Mouse (Mus musculus): ENCODE data around the gene Enpp7. TPM values are rescaled to one million over a fixed set of nuclear protein-coding genes. Genes with fewer than 3 reads are reported as not detected.

The Enpp7 gene
- polyA plus RNA-seq (2012; rRNA removed): 0.08 TPM in 1 of 2 replicates, not detected in the other

- DNase-seq (ENCODE audit: low spot score): no peak
Observed at GRCm38 (mm10) chr11:118987999-118988398, at the start of gene Enpp7. Enpp7 (plus strand) TSS chr11:118988188.

DNA sequence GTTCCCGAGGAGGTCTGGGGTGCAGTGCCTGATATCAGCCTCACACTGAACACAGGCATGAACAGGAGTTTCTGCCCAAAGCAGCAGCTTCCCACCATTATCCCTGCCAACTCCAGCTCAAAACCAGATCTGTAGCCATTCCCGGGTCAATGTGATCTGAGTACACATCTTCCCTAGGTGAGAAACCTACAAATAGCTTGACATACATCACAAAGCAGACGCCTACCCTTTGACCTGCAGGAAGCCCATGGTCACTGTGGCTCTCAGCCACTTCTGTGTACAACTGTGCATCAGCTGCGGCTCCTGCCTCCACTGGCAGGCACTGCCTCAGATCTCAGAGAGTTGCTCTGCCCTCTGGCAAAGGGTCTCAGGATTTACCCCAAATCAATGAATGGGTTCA, 48.3 kb upstream of the Enpp7 start:
- DNase-seq (ENCODE audit: low spot score): no peak

DNA sequence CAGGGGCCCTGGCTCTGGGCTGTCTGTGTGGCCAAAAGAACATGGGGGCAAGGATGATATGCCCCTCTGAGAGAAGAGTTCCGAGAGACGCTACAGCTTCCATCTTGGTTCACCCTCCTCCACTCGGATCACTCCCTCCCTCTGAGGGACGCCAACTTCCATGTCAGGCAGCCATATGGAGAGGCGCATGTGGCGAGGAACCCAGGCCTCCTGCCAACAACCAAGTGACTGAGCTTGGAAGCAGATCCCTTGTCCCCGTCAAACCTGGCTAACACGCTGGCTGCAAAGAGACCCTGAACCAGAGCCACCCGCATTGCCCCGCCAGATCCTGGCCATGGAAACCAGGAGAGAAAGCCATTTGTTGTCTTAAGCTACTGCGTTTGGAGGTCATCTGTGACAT, 47.4 kb upstream of the Enpp7 start:
- DNase-seq (ENCODE audit: low spot score): no peak

- no peak for DNase-seq (ENCODE audit: low spot score)
Observed at GRCm38 (mm10) chr11:118941268-118941667, 46.7 kb upstream of the Enpp7 start.

DNA sequence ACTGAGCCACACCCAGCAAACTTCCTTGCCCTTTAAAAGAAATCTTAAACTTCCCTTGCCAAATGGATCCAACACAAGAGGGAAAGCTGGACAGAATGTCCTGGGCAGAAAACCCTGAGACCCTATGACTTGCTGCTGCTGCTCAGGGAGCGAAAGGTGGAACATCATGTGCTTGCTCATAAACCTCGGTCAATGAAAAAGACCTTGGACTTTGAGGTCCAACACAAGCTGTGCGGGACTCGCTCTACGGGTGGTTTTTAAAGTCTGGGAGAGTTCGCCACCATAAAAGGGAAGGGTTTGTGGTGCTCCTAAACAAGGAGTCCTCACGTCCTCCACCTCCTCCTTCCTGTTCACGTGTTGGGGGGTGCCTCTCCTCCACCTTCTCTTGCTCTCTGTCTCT, 42.1 kb upstream of the Enpp7 start:
- DNase-seq (ENCODE audit: low spot score): no peak

- DNase-seq (ENCODE audit: low spot score): no peak
Observed at GRCm38 (mm10) chr11:118955016-118955415, 33.0 kb upstream of the Enpp7 start.

GRCm38 (mm10) chr11:118957070-118957471, 30.9 kb upstream of the Enpp7 start:
- no peak for DNase-seq (ENCODE audit: low spot score)

DNA sequence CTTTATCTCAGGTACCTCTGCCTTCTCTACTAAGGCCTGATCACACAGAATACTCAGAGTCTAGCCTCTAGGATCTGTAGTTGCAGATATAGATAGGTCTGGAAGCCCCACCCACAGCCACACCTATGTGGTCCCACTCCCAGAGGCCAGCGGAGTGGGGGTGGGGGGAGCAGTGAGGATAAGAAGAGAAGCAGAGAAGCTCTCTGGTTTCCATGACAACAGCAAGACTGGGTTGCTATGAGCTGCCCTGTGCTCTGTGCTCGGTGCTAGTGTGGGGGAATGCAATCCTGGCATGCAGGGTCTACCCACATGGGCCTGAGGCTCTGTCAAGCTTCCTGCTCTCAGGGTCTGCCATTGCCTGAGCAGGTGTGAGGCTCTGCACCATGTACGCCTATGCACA, 27.3 kb upstream of the Enpp7 start:
- no peak for DNase-seq (ENCODE audit: low spot score)

GRCm38 (mm10) chr11:118962478-118962877, 25.5 kb upstream of the Enpp7 start:
- DNase-seq (ENCODE audit: low spot score): no peak

DNA sequence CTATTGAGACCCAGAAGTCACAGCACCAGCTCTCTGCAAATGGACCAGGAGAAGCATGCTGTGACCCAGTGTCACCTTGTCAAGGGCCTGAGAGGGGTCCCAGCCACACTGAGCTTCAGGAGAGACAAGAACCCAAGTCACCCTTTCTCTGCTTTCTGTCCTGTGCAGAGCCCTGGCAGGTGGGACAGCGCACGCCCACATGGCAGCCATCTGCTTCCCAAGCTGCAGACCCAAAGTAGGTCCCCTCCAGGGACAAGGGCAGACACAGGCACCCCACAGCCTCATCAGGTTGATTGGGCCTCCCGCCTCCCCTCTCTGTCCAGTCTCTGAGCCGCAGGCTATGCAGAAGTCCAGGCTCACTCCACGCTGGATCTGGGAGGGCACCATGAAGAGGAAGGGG, 24.1 kb upstream of the Enpp7 start:
- DNase-seq (ENCODE audit: low spot score): no peak

DNA sequence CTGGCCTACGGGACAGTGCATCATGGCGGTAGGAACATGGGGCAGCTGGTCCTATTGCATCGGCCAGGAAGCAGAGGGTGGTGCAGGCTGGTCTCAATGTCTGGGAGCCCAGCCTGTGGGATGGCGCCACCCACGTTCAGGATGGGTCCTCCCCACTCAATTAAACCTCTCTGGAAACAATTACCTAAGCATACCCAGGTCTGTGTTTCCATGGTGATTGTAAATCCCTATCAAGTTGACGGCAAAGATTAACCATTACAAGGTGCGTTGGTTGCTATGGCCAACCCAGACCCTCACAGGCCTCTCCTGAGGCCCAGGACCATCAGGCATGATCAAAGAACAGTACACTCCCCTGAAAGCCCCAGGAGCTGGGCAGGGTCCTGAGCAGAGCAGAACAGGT, 22.9 kb upstream of the Enpp7 start:
- DNase-seq (ENCODE audit: low spot score): no peak

- DNase-seq (ENCODE audit: low spot score): no peak
Observed at GRCm38 (mm10) chr11:118971470-118972034, 16.4 kb upstream of the Enpp7 start.

DNA sequence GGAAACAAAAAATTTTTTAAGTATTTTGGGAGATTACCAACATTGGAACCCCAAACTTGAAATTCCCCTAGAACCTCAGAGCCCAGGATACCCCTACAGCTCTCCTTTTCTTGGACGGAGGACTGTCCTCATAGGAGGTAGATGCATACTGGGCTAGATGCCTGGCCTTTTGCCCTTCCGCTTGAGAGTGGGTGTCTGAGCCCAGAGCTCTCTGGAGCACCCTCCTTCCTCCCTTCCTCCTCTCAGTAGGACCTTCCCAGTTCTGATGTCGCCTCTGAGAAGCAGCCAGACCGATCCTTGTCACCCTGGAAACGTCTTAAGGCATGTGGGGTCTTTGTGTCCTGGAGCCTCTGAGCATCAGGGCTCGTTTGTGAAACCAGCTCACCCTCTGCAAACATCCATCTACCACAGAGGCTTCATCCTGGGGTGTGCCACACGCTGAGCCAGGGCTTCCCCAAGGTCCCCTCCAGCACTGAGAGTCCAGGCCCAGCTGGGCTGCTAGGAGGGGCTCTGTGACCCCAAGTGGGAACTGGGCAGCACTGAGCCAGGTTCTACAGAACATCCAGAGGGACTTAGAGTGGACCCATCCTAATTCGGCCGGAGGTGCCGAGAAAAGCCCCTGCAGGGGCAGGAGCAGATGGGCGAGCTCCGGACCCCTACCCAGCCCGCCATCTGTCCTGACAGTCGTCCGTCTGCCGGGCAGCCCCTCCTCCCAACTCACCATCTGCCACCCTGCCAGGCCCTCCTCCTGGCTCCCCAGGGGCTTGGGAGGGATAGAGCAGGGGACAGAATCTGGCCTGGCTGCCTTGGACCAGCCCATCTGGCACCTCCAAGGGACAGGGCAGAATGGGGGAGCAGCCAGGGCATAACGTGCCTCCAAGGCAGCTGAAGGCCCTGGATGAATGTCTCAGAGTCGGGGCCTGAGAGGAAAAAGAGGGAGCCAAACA, 15.3 kb upstream of the Enpp7 start:
- DNase-seq (ENCODE audit: low spot score): no peak

DNA sequence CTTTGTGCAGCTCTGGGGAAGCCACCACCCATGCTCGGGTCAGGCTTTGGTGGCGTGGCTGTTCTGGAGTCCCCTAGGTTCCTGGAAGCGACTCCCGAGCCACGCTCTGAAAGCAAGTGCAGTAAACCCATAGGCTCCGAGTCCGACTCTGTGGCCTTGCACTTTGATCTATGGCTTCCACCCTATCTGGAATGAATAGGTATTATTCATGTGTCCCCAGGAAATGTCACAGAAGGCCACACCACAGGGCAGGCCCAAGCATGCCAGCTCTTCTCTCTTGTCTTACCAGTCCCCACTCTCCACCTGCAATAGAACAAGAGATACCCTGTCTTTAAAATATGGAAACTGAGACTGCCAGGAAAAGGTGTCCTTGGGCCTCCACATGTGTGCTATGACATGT, 13.6 kb upstream of the Enpp7 start:
- DNase-seq (ENCODE audit: low spot score): no peak

DNA sequence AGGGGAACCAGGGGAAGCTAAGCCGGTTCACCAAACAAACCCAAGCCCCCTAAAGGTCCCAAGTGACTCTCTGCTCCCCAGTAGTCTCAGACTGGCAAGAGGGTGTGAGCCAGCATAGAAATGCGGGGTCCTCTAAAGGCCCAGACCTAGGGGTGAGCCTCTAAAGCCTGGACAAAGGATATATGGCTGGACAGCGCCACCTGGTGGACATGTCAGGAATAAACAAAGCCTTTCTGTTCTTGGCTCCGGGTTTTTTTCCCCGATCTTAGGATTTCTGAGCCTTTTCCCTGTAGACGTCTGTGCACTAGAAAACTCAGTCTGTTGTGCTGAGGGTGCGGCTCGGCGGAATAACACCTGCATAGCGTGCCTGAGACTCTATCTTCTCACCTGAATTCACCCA, 12.6 kb upstream of the Enpp7 start:
- DNase-seq (ENCODE audit: low spot score): no peak

DNA sequence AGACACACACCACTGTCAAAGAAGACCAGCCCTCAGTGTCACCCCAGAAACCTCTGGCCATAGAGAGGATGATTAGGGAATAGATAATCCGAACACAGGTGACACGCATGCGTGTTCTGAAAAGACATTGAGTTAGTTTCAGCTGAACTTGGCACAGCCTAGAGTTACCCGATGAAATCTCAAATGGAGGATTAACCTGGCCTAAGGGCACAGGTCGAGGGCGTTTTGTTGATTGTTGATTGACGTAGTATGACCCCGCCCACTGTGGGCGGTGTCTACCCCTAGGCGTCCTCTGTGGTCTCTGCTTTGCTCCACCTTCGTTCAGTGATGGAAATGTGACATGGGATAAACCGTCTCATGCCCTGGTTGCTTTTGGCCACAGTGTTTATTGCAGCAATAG, 12.1 kb upstream of the Enpp7 start:
- no peak for DNase-seq (ENCODE audit: low spot score)

- DNase-seq (ENCODE audit: low spot score): no peak
Observed at GRCm38 (mm10) chr11:118980388-118980787, 7.6 kb upstream of the Enpp7 start.

- DNase-seq (ENCODE audit: low spot score): no peak
Observed at GRCm38 (mm10) chr11:118981012-118981776, 6.8 kb upstream of the Enpp7 start.

GRCm38 (mm10) chr11:118982593-118983113, 5.3 kb upstream of the Enpp7 start:
- DNase-seq (ENCODE audit: low spot score): no peak

DNA sequence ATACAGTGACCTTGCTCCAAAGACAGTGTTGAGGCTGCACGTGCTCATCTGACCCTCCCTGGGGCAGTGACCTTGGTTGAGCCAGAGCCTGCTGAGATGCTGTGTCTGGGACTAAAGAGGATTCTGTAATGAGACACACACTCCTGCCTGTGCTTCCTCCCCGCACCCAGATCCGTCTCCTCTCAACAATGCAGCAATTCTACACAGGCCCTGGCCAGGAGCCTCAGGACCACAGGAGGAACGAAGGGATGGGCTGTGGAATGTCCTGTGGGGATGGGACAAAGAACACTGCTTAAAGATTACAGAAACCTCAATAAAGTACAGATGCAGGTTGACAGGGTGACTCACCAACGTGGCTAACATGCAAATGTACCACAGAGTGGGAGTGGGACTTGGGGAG, 2.4 kb upstream of the Enpp7 start:
- DNase-seq (ENCODE audit: low spot score): no peak

DNA sequence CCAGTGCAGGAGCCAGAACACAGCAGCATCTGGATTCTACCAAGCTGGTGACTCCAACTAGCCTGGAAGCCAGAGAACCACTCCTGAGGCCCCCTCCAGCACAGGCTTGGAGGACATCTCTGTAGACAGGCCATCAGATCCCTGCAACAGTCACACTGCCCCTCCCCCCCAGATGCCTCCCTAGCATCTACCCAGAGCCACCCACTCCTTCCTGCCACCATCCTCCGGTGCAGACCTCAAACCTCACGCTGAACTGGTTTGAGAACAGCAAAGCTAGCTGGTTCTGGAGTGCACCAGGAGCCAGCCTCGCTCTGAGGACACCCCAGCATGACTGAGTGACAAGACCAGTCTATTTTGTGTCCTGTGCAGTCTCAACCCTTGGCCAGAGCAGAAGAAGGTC, 4.8 kb downstream of the Enpp7 start:
- DNase-seq (ENCODE audit: low spot score): no peak

GRCm38 (mm10) chr11:118995448-118995847, 7.5 kb downstream of the Enpp7 start:
- no peak for DNase-seq (ENCODE audit: low spot score)

Data from urinary bladder, adult 2 months (tissue).